Mouse (Mus musculus) layer of hippocampus, postnatal 10 days (tissue): Measurements from ENCODE around the gene Noto. TPM values are rescaled to one million over a fixed set of nuclear protein-coding genes. Genes with fewer than 3 reads are reported as not detected.
"Not testable (repeated sequence)": the region's sequence is repeated elsewhere in the genome, so short reads cannot be mapped to it uniquely, and the experiment has no call there.

Experiments
- DNase-seq, 2 experiments: peaks; one replicate each; pipeline ENCODE4 v3.0.0; 2021; ENCODE audit warnings: low spot score in 2 of 2
- total RNA-seq, 2 experiments: library from RNA; stranded (reverse); gene quantifications; 2 replicates each; pipeline ENCODE4 v1.2.3; 2021

Gene Noto
- total RNA-seq, 2 experiments from 2014 or later = not detected

- no peak for DNase-seq
Observed at GRCm38 (mm10) chr6:85431274-85431841, 7.7 kb downstream of the Noto start.

DNA sequence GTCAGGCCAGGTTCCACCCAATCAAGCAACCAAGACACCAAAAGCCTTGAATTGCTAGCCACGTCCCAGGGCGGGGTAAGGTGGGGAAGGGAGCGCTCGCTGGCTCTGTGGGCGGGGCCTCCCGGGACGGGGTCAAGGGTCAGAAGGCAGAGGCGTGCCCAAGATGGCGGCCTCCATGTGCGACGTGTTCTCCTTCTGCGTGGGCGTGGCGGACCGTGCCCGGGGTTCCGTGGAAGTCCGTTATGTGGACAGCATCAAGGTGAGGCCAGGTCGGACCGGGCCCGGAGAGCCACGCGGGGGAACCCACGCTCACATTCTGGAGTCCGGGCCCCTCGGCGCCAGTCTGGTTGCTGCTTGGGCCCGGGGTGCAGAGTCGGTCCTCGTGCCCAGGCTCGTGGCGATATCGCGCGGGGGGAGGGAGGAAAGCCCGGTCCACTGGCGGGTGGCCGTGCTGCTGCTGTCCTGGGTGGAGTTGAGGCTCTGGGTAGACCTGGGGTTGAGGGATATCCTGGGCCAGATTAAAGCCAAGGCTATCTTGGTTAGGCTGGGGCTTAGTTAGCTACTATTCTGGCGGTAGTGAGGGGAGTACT, 8.3 kb downstream of the Noto start, which contains the start of gene Smyd5:
Gene Smyd5, plus strand, starts transcription at position 148 of the 590 bp plus-strand sequence.
- DNase-seq = peak; percentile 79 to 85

DNA sequence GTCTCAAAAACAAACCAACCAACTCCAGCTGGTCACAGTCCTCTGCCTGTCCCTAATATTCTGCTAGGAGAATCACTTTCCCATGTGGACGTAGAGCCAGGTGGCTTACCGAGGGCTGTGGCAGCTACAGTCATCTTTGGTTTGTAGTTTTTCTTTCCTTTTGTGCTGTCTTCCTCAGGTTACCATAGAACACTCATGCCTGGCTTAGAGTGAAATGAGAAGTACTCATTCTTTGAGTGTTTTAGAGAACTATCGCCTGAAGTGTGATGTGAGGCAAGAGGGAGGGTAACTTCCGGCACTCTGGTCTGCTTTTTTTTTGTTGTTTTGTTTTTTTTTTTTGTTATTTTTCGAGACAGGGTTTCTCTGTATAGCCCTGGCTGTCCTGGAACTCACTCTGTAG, 10.2 kb downstream of the Noto start:
- no peak for DNase-seq

GRCm38 (mm10) chr6:85436204-85436603, 12.5 kb downstream of the Noto start:
- DNase-seq = no peak

GRCm38 (mm10) chr6:85436631-85437030, 12.9 kb downstream of the Noto start:
- no peak for DNase-seq

- DNase-seq = no peak
Observed at GRCm38 (mm10) chr6:85441142-85441541, 17.5 kb downstream of the Noto start.

GRCm38 (mm10) chr6:85443488-85444233, 20.0 kb downstream of the Noto start:
- DNase-seq = no peak

DNA sequence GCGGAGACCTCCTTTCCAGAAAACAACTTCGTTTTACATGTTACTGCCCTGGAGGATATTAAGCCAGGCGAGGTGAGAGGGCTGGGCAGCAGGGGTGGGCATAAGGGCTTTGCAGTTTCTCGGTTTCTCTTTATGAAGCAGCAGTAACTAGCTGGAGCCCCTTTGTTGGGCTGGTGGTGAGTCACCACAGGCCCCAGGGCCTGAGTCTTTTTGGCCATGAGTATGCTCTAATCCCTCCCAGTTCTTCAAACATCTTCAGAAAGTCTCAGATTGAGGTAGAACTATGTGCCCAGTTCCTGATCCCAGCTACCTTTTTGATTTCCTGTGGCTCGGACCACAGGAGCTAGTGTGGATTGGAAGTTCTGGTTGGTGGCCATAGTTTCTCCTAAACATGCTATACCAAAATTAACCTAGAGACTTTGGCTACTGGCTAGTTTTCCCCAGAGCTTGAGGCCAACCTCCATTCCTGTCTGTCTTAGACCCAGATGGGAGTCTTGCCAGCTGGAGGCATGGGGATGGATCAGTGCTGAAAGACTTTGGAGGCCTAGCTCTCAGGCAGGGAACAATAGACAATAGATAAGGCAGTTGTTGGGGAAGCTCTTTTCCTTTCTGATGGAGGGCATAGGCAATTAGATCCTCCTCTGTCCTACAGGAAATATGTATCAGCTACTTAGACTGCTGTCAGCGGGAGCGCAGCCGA, 20.7 kb downstream of the Noto start:
- DNase-seq = no peak

- no peak for DNase-seq
Observed at GRCm38 (mm10) chr6:85445286-85445685, 21.6 kb downstream of the Noto start.

DNA sequence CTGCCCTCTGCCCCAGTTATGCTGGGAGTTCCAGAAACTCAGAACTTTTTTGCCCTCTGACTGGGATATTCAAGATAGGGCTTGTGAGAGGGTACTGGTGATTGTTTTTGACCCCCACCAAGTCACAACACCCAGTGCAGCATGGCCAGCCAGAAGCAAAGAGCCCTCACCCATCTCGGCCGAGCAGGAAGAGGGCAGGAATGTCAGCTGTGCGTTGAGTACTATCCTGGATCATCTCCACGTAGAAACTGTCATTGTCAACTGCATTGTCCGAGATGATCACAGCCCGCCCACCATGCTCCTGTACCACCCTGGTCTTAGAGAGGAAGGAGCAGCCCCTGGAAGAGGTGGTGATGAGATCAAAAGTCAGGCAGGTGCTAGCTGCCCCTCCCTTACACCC, 23.7 kb downstream of the Noto start:
- no peak for DNase-seq

GRCm38 (mm10) chr6:85450140-85450539, 26.5 kb downstream of the Noto start:
- DNase-seq = not testable (repeated sequence)

DNA sequence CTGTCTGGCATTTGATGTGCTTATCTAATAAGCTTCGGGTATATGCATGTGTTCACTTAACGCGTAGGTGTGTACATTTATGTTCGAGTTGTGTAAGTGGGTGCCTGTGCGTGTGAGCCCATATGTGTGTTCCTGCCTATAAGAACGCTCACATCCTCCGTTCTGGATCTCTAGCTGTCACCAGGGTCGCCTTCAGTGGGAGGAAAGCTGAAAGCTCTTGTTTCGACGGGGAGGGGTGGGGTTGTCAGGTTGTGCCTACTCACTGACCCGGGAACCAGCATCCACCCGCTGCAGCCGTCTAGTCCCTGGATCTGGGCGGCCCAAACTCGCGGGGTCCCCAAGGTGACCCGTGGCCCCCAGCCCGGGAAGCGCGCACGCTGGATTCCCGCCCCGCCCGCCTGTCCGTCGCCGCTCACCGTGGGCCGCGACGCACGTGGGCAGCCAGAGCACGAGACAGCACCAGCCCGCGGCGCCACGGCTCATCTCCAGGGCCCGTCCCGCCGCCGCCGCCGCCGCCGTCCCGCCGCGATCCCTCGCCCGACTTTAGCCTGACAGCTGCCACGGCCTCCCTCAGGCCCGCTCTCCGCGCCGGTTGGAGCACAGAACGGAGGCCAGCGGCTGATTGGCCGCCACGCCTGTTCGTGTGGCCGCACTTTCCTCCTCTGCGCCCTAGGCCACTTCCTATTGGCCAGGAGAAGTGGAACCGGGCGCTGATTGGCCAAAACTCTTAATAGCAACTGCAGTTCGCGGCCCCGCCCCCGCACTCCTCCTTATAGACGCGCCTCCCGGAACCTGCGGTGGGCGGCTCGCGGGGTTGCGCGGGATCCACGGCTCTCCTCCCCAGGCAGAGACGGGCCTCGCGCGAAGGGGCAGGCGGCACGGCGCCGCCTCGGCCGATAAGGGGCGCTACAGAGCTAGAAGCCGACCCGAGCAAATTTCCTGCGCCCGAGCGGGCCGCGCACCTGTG, 27.3 kb downstream of the Noto start, which contains the start of gene Cct7:
Gene Cct7, plus strand, starts transcription at position 818 of the 967 bp plus-strand sequence.
- peak; percentile 98 to 99 for DNase-seq

DNA sequence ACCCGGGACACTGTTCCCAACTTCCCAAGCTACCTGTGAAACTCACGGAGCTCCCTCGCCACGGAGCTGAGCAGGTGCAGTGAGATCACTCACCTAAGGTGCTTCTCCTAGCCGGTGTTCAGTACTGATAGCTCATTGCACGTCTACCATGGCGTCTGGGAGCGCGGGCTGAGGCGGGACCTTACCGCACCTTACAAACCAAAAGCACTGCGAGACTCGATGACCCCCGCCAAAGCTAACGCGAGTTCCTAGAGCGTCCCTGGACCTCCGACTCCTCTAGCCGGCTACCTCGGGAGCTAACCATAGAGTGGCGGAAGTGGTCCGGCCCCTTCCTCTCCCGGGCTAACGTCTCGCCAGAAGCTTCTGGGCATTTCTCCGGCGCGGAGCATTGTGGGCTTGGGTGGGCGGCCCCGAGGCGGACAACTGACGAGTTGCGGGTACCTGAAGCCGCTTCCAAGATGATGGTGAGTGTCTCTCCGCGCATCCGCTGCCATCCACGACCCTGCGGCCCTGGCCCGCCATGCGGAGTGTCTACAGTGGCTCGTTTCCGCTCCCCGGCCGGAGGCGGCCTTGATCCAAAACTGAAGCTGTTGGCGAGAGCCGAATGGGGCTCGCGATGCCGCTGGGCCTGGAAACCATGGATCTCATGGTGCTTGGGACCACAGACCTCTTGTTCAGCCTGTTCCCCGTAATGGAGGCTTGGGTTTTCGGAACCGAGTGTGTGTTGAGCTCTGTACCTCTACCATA, 28.2 kb downstream of the Noto start, which contains the start of gene Pradc1:
Gene Pradc1, minus strand, starts transcription at position 307 of the 747 bp plus-strand sequence.
- peak; percentile 97 for DNase-seq

DNA sequence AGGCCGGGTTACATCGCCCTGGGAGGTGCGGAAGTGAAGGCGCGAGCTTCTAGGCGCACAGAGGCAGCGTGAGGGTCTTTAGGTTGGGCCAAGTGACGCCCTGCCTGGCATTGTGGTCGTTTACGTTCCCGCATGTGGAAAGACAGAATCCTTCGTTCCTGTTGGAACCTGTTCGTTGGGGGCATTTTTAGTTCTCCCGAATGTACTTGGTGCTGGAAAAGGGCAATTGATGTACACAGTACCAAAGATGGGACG, 28.7 kb downstream of the Noto start:
- no peak for DNase-seq

- no peak for DNase-seq
Observed at GRCm38 (mm10) chr6:85452816-85453215, 29.1 kb downstream of the Noto start.

GRCm38 (mm10) chr6:85459621-85460020, 35.9 kb downstream of the Noto start:
- DNase-seq = no peak

DNA sequence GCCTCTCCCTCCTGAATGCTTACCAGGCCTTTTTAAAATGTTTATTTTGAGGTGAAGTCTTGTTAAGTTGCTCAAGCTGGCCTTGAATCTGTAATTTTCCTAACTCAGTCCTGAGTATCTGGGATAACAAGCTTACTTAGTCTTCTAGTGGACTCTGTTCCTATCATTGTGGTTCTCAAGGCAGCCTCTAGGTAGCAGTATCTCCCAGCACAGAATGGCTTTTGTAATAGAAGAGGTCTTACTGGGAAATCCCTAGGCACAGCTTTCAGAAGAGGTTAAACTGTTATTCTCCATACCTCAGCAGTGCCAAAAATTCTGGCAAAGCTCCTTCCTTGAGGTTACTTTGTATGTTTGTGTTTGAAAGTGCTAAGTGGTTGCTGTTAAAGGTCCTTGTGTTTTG, 41.7 kb downstream of the Noto start:
- peak in 1 of 2 experiments; percentile 51 for DNase-seq

DNA sequence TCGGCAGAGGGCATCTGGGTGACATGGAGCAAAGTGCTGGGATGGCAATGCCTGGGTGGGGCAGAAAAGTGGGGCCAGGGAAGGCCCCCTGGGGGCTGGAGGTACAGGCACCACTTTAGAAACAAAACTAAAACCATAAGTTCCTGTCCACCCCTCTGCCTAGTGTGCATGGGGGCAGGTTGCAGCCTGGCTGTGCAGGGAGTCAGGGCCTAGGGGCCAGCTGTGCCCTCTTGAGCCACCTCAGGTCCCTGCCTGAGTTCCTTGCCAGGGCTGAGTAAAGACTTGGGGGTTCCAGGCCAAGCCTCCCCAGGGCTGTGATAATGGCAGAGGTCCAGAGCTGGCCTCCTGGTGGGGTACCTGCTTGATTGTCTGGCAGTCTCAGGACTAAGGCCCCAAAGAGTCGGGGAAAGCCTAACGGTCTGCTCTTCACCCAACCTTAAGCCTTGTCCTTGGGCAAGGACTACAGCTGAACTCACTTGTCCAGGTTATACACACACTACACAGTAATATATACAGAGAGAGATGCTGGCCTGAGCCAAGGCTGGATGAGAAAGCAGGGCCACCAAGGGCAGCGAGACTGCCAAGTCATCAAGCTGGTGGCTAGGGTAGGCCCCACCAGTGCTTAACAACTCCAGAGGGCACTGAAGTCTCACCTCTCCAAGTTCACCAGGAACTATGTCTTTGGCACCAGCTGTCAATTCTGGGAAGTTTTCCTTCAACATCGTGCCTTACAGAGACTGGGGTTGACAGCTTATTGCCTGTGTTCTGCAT, 46.2 kb downstream of the Noto start:
- no peak for DNase-seq

DNA sequence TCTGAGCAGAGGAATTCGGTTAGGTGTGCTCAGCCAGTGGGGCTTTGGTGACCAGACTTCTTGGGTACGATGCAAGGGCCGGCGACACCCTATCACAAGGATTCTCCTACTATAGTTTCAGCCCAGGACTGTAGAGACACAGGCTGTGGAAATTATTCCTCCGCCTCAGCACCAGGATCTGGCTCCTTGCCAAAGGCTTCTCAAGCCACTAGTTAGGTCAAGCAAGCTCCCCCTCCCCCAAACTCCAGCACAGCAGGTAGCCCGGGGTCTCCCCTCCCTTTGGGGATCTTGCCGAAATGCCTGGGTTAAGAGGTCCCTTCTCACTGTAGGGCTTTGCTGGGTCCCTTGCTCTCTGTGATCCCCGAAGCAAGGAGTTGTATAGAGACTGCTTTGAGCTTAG, 48.3 kb downstream of the Noto start:
- DNase-seq = no peak
